Mouse (Mus musculus): Measurements from ENCODE around the gene Dnah8. TPM values are rescaled to one million over a fixed set of nuclear protein-coding genes. Genes with fewer than 3 reads are reported as not detected.
A peak's percentile ranks its signal among the peaks of the same experiment; 100 is the strongest.

The Dnah8 gene
- polyA plus RNA-seq, 1 experiment from 2014 or later, result 9.8 TPM

- Histone ChIP-seq H3K4me3 (ENCODE audit: low read depth, low read length) (no peak overlapping the region), H3K9me3 (ENCODE audit: low read length) (no peaks in the 10 kb centered on the region), H3K9ac (replicated peaks; ENCODE audit: low read depth) (no peak overlapping the region), H3K4me2 (replicated peaks; ENCODE audit: low read depth, low read length) (no peak overlapping the region), H3K4me1 (ENCODE audit: insufficient read depth, low read depth, low read length) (no peaks in the 10 kb centered on the region), H3K27ac (ENCODE audit: low read length) (no peak overlapping the region), H3K36me3 (ENCODE audit: insufficient read depth, low read length) (no peaks in the 10 kb centered on the region), H3K27me3 (replicated peaks; ENCODE audit: insufficient read depth, low read length) (no peaks in the 10 kb centered on the region)
- 82% methylated on average over 7 of the region's 7 CpGs for WGBS
- no peak for ATAC-seq
- TF ChIP-seq EP300 (IDR thresholded peaks at IDR 0.05), result no peak
- TF ChIP-seq CTCF (IDR thresholded peaks at IDR 0.05), result no peak
- DNase-seq (ENCODE audit: low spot score), result no peak
These were observed 166.7 kb downstream of the Dnah8 start for GRCm38 (mm10) chr17:30790816-30791215.

- 85% methylated on average over 6 of the region's 6 CpGs for WGBS
- H3K9me3 ChIP-seq (ENCODE audit: low read length), result no peaks in the 10 kb centered on the region
- no peaks in the 10 kb centered on the region for H3K4me1 ChIP-seq (ENCODE audit: insufficient read depth, low read depth, low read length)
These were observed 168.2 kb downstream of the Dnah8 start for GRCm38 (mm10) chr17:30792396-30792795.

GRCm38 (mm10) chr17:30796616-30797015 lies 172.5 kb downstream of the Dnah8 start:
- H3K27me3 ChIP-seq (replicated peaks; ENCODE audit: insufficient read depth, low read length), result no peaks in the 10 kb centered on the region
- H3K36me3 ChIP-seq (ENCODE audit: insufficient read depth, low read length), result no peaks in the 10 kb centered on the region; the same call in 1 of the 2 replicates
- H3K9ac ChIP-seq (replicated peaks; ENCODE audit: low read depth), result no peak overlapping the region
- DNase-seq (ENCODE audit: low spot score), result no peak
- no peak overlapping the region for H3K4me3 ChIP-seq (ENCODE audit: low read depth, low read length)
- H3K27ac ChIP-seq (ENCODE audit: low read length), result no peak overlapping the region
- no peaks in the 10 kb centered on the region for H3K9me3 ChIP-seq (ENCODE audit: low read length)
- 83% methylated on average over 4 of the region's 4 CpGs for WGBS
- no peak for ATAC-seq
- TF ChIP-seq CTCF (IDR thresholded peaks at IDR 0.05), result no peak
- no peak for TF ChIP-seq EP300 (IDR thresholded peaks at IDR 0.05)
- no peak overlapping the region for H3K4me2 ChIP-seq (replicated peaks; ENCODE audit: low read depth, low read length)
- H3K4me1 ChIP-seq (ENCODE audit: insufficient read depth, low read depth, low read length), result no peaks in the 10 kb centered on the region

More at GRCm38 (mm10) chr17:30792396-30792795, 168.2 kb downstream of the Dnah8 start:
- Histone ChIP-seq H3K27me3 (replicated peaks; ENCODE audit: insufficient read depth, low read length) (no peaks in the 10 kb centered on the region), H3K4me3 (ENCODE audit: low read depth, low read length) (no peak overlapping the region), H3K36me3 (ENCODE audit: insufficient read depth, low read length) (no peaks in the 10 kb centered on the region; the same call in 1 of the 2 replicates), H3K9ac (replicated peaks; ENCODE audit: low read depth) (no peak overlapping the region), H3K27ac (ENCODE audit: low read length) (no peak overlapping the region), H3K4me2 (replicated peaks; ENCODE audit: low read depth, low read length) (no peak overlapping the region)
- DNase-seq (ENCODE audit: low spot score) (no peak), ATAC-seq (no peak)
- TF ChIP-seq EP300 (IDR thresholded peaks at IDR 0.05) (no peak), CTCF (IDR thresholded peaks at IDR 0.05) (no peak)

GRCm38 (mm10) chr17:30800261-30800985 lies 176.3 kb downstream of the Dnah8 start:
- H3K4me1 ChIP-seq (ENCODE audit: insufficient read depth, low read depth, low read length), result no peaks in the 10 kb centered on the region
- H3K27ac ChIP-seq (ENCODE audit: low read length), result no peak overlapping the region
- H3K4me3 ChIP-seq (ENCODE audit: low read depth, low read length), result no peak overlapping the region
- no peaks in the 10 kb centered on the region for H3K27me3 ChIP-seq (replicated peaks; ENCODE audit: insufficient read depth, low read length)
- H3K9me3 ChIP-seq (ENCODE audit: low read length), result no peaks in the 10 kb centered on the region
- DNase-seq (ENCODE audit: low spot score), result no peak
- no peak for TF ChIP-seq EP300 (IDR thresholded peaks at IDR 0.05)
- TF ChIP-seq CTCF (IDR thresholded peaks at IDR 0.05), result no peak
- WGBS, result 86% methylated on average over 19 of the region's 19 CpGs
- H3K4me2 ChIP-seq (replicated peaks; ENCODE audit: low read depth, low read length), result no peak overlapping the region
- ATAC-seq, result no peak
- no peaks in the 10 kb centered on the region; the same call in 1 of the 2 replicates for H3K36me3 ChIP-seq (ENCODE audit: insufficient read depth, low read length)
- H3K9ac ChIP-seq (replicated peaks; ENCODE audit: low read depth), result no peak overlapping the region

GRCm38 (mm10) chr17:30803668-30804067 lies 179.5 kb downstream of the Dnah8 start:
- ATAC-seq (no peak), DNase-seq (ENCODE audit: low spot score) (no peak)
- Histone ChIP-seq H3K9ac (replicated peaks; ENCODE audit: low read depth) (no peak overlapping the region), H3K27ac (ENCODE audit: low read length) (no peak overlapping the region), H3K4me1 (ENCODE audit: insufficient read depth, low read depth, low read length) (no peaks in the 10 kb centered on the region), H3K27me3 (replicated peaks; ENCODE audit: insufficient read depth, low read length) (no peaks in the 10 kb centered on the region), H3K4me3 (ENCODE audit: low read depth, low read length) (no peak overlapping the region), H3K4me2 (replicated peaks; ENCODE audit: low read depth, low read length) (no peak overlapping the region), H3K9me3 (ENCODE audit: low read length) (no peaks in the 10 kb centered on the region), H3K36me3 (ENCODE audit: insufficient read depth, low read length) (no peaks in the 10 kb centered on the region)
- TF ChIP-seq CTCF (IDR thresholded peaks at IDR 0.05) (peak; percentile 12; the same call in 1 of the 2 replicates), EP300 (IDR thresholded peaks at IDR 0.05) (no peak)
- 84% methylated on average over 9 of the region's 9 CpGs for WGBS

GRCm38 (mm10) chr17:30804955-30805354 lies 180.8 kb downstream of the Dnah8 start:
- no peak overlapping the region for H3K9ac ChIP-seq (replicated peaks; ENCODE audit: low read depth)
- no peak overlapping the region for H3K4me3 ChIP-seq (ENCODE audit: low read depth, low read length)
- H3K27me3 ChIP-seq (replicated peaks; ENCODE audit: insufficient read depth, low read length), result no peaks in the 10 kb centered on the region
- DNase-seq (ENCODE audit: low spot score) (no peak), ATAC-seq (no peak)
- H3K36me3 ChIP-seq (ENCODE audit: insufficient read depth, low read length), result no peaks in the 10 kb centered on the region
- no peak overlapping the region for H3K4me2 ChIP-seq (replicated peaks; ENCODE audit: low read depth, low read length)
- no peaks in the 10 kb centered on the region for H3K9me3 ChIP-seq (ENCODE audit: low read length)
- no peaks in the 10 kb centered on the region for H3K4me1 ChIP-seq (ENCODE audit: insufficient read depth, low read depth, low read length)
- H3K27ac ChIP-seq (ENCODE audit: low read length), result no peak overlapping the region
- 64% methylated on average over 8 of the region's 8 CpGs for WGBS
- TF ChIP-seq CTCF (IDR thresholded peaks at IDR 0.05) (no peak), EP300 (IDR thresholded peaks at IDR 0.05) (no peak)
